ENCODE assay signal across 21 mouse cellular contexts in the genomic region with DNA sequence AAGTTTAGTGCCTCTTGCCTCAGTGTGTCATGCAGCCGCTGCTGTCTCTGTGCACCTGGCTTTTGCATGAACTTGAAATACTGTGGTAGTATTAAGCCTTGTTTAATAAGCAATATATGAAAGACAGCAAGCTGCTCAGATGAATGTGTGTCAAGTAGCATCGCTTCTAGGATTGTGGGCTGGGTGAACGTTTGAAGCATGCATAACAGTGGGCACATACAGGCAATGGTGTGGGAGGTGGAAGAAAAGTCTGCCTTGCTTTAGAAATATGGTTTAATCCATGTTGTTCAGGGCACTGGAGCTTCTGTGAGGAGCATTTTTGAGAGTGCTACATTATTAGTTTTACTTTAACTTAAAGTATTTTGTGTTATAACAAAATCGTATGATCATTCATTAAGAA.
"Had no signal": no experiment of that assay in that cellular context is flagged by ENCODE, and none has a peak within 500 bp of the region (broad histone marks: within the 10 kb centered on the region; RNA-seq: fewer than 3 reads in every experiment).

No protein-coding gene starts in this region.

- H3K9ac ChIP-seq: liver, postnatal 0 days; lung, embryonic 15.5 days; midbrain, embryonic 12.5 days; neural tube, embryonic 12.5 days; stomach, embryonic 15.5 days had no signal

- H3K9me3 ChIP-seq: lung, embryonic 15.5 days; midbrain, embryonic 12.5 days; neural tube, embryonic 12.5 days; stomach, embryonic 15.5 days had no signal

- DNase-seq: liver, postnatal 0 days; lung, adult 2 months; lung, postnatal 14 days; lung, postnatal 36 days; midbrain, embryonic 14.5 days; retina, postnatal 1 day; right cerebral cortex, adult 18-20 months; right cerebral cortex, postnatal 25 days; right cerebral cortex, postnatal 4 days; spleen, adult 18-20 months; thymus, adult 2 months; thymus, postnatal 25 days; thymus, postnatal 4 days had no signal

- H3K4me3 ChIP-seq: lung, embryonic 15.5 days; megakaryocyte, embryonic 14.5 days; midbrain, embryonic 12.5 days; neural tube, embryonic 12.5 days; stomach, embryonic 15.5 days had no signal

- H3K4me2 ChIP-seq: lung, embryonic 15.5 days; midbrain, embryonic 12.5 days; neural tube, embryonic 12.5 days; stomach, embryonic 15.5 days had no signal

- H3K27me3 ChIP-seq: lung, embryonic 15.5 days; megakaryocyte, embryonic 14.5 days; midbrain, embryonic 12.5 days; neural tube, embryonic 12.5 days; stomach, embryonic 15.5 days had no signal

- H3K27ac ChIP-seq: lung, embryonic 15.5 days; macrophage; midbrain, embryonic 12.5 days; neural tube, embryonic 12.5 days; stomach, embryonic 15.5 days; stomach, postnatal 0 days had no signal

- H3K36me3 ChIP-seq: lung, embryonic 15.5 days; neural tube, embryonic 12.5 days had no signal

- ATAC-seq: liver, postnatal 0 days; lung, postnatal 0 days had no signal
